Mouse (Mus musculus): ENCODE results near the gene Gm14151.

DNA sequence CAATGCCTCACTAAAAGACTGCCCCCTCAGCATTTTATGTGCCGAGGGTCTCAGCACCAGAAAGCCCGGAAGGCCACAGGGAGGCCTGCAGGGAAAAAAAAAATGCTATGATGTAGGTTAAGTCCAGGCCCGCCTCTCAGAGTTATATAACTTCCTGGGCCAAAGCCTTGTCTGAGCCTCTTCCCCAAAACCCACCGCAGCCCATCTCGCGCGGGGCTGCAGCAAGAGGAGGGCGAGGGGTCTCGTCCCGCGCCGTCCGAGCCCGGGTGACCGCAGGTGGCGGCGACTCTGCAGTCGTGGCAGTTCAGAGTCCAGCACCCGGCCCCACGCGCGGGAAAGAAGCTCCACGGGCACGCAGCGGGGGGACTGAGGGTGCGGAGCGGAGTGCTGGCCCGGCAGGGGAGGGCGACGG is 53.3 kb downstream of the Gm14151 start:
- no peak for TF ChIP-seq TAL1 (IDR thresholded peaks at IDR 0.05; ENCODE audit: low read length)
- no peak for TF ChIP-seq GATA1 (IDR thresholded peaks at IDR 0.05; ENCODE audit: low read length)

Data from erythroblast, embryonic 14.5 days (primary cell).